Comparison of ENCODE assay signal across 19 mouse cellular contexts in the genomic region with DNA sequence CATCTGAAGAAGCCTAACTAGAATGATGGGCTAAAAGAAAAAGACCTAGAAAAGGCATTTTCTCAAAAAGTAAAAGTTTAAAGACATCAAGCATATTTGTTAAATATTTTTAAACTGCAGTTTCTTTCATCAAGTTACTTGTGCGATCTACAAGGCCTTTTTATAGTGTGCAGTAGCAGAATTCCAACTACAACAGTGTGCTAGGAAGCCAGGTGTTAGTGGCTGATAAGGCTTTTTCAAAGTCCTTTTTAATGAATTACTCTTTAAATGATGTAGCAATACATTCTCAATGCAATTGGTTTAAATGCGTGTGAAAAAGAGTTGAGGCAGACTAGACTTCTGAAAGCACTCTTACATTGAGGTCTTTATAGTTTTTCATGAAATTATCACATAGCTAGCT. TPM values are rescaled to one million over a fixed set of nuclear protein-coding genes. Genes with fewer than 3 reads are reported as not detected.
"Had no signal": no experiment of that assay in that cellular context is flagged by ENCODE, and none has a peak within 500 bp of the region (broad histone marks: within the 10 kb centered on the region; RNA-seq: fewer than 3 reads in every experiment).

No protein-coding gene starts in this region.

- H3K9me3 ChIP-seq: neural tube, embryonic 13.5 days; neural tube, embryonic 15.5 days; stomach, embryonic 15.5 days had no signal

- H3K4me1 ChIP-seq: neural tube, embryonic 13.5 days; neural tube, embryonic 15.5 days; stomach, embryonic 15.5 days had no signal

- H3K9ac ChIP-seq: neural tube, embryonic 13.5 days; neural tube, embryonic 15.5 days; stomach, embryonic 15.5 days had no signal

- H3K27ac ChIP-seq: neural tube, embryonic 13.5 days; neural tube, embryonic 15.5 days; stomach, embryonic 15.5 days; stomach, postnatal 0 days had no signal

- H3K27me3 ChIP-seq: neural tube, embryonic 13.5 days; neural tube, embryonic 15.5 days; stomach, embryonic 15.5 days had no signal

- H3K36me3 ChIP-seq: neural tube, embryonic 13.5 days; neural tube, embryonic 15.5 days; stomach, embryonic 15.5 days had no signal

- H3K4me2 ChIP-seq: neural tube, embryonic 13.5 days; neural tube, embryonic 15.5 days; stomach, embryonic 15.5 days had no signal

- DNase-seq: retina, postnatal 1 day; right cerebral cortex, adult 18-20 months; right cerebral cortex, postnatal 14 days; right cerebral cortex, postnatal 25 days; right cerebral cortex, postnatal 4 days; spleen, adult 18-20 months; thymus, adult 18-20 months; thymus, adult 2 months; thymus, postnatal 14 days; thymus, postnatal 25 days; thymus, postnatal 36 days; thymus, postnatal 4 days had no signal

- H3K4me3 ChIP-seq: neural tube, embryonic 13.5 days; neural tube, embryonic 15.5 days; stomach, embryonic 15.5 days had no signal

RNA-seq across cellular contexts. Expression of gene Pgr, which starts 42.2 kb away (rescaled TPM):
- total RNA-seq: neutrophil, adult 5-6 weeks had no signal
- polyA plus RNA-seq: spleen, adult 2 months; testis, adult 2 months had no signal
